Mouse (Mus musculus) ES-Bruce4 (cell line): ENCODE results near the gene Hoxb9. TPM values are rescaled to one million over a fixed set of nuclear protein-coding genes. Genes with fewer than 3 reads are reported as not detected.

Source experiments
- H3K27ac ChIP-seq: 2 replicates; pipeline ENCODE4 v1.5.1; 2012; ENCODE audit warnings: low read length, inconsistent platforms; ENCODE audit not compliant: insufficient read depth
- H3K27me3 ChIP-seq: 2 replicates; pipeline ENCODE4 v1.6.1; 2012; ENCODE audit warnings: mild to moderate bottlenecking, low read length, inconsistent platforms; ENCODE audit not compliant: control insufficient read depth, poor library complexity, insufficient read depth, severe bottlenecking
- H3K36me3 ChIP-seq: 2 replicates; pipeline ENCODE4 v1.6.1; 2012; ENCODE audit warnings: inconsistent platforms, mild to moderate bottlenecking, low read length, moderate library complexity; ENCODE audit not compliant: control insufficient read depth, poor library complexity, insufficient read depth, severe bottlenecking
- H3K4me1 ChIP-seq: one replicate; pipeline ENCODE4 v1.8.1; 2011; ENCODE audit warnings: low read length; ENCODE audit not compliant: control insufficient read depth, insufficient read depth
- H3K4me3 ChIP-seq: 2 replicates; pipeline ENCODE4 v1.5.1; 2011; ENCODE audit warnings: low read depth, mild to moderate bottlenecking, low read length
- H3K9ac ChIP-seq: 2 replicates; pipeline ENCODE4 v1.6.1; 2012; ENCODE audit warnings: low read depth, mild to moderate bottlenecking, inconsistent platforms; ENCODE audit not compliant: poor library complexity, severe bottlenecking
- H3K9me3 ChIP-seq: replicated peaks from 2 replicates; pipeline ENCODE4 v1.6.1; 2012; ENCODE audit warnings: mild to moderate bottlenecking, low read length, inconsistent platforms; ENCODE audit not compliant: control insufficient read depth, poor library complexity, insufficient read depth, severe bottlenecking
- CTCF ChIP-seq: IDR thresholded peaks from one replicate; pipeline ENCODE4 v1.8.1; 2011; ENCODE audit warnings: low read depth, low read length
- EP300 ChIP-seq: IDR thresholded peaks from 2 replicates; pipeline ENCODE4 v1.6.1; 2011; ENCODE audit warnings: low read depth, low read length; ENCODE audit not compliant: insufficient read depth
- POLR2A ChIP-seq: IDR thresholded peaks from one replicate; pipeline ENCODE4 v1.8.1; 2011; ENCODE audit warnings: low read length; ENCODE audit not compliant: insufficient read depth
- polyA plus RNA-seq: library from polyadenylated mRNA; stranded (reverse); fragments of >200 nt; gene quantifications from 2 replicates; pipeline ENCODE4 v1.2.4, GENCODE M21; 2011; ENCODE audit warnings: low read depth; ENCODE audit not compliant: missing spikeins, insufficient read depth, insufficient read length

Hoxb9 gene
- polyA plus RNA-seq, 1 experiment, result 1.5 TPM

- Histone ChIP-seq H3K27ac (no peak overlapping the region), H3K27me3 (peaks cover 61% of the 10 kb centered on the region), H3K9ac (no peak overlapping the region), H3K4me1 (no peaks in the 10 kb centered on the region), H3K36me3 (no peaks in the 10 kb centered on the region), H3K4me3 (no peak overlapping the region), H3K9me3 (no peaks in the 10 kb centered on the region)
- TF ChIP-seq EP300 (no peak), CTCF (no peak), POLR2A (no peak)
These were observed 35.6 kb downstream of the Hoxb9 start for GRCm38 (mm10) chr11:96306908-96307269.

GRCm38 (mm10) chr11:96308763-96309162 lies 37.5 kb downstream of the Hoxb9 start:
- Histone ChIP-seq H3K27ac (no peak overlapping the region), H3K9me3 (no peaks in the 10 kb centered on the region), H3K36me3 (no peaks in the 10 kb centered on the region), H3K9ac (no peak overlapping the region), H3K4me1 (no peaks in the 10 kb centered on the region), H3K27me3 (peaks cover 64% of the 10 kb centered on the region), H3K4me3 (no peak overlapping the region)
- TF ChIP-seq CTCF, result no peak
- TF ChIP-seq POLR2A, result no peak
- TF ChIP-seq EP300, result no peak

GRCm38 (mm10) chr11:96309288-96309687 lies 38.0 kb downstream of the Hoxb9 start:
- Histone ChIP-seq H3K27me3 (peaks cover 64% of the 10 kb centered on the region), H3K36me3 (no peaks in the 10 kb centered on the region), H3K27ac (no peak overlapping the region), H3K9ac (no peak overlapping the region), H3K4me3 (no peak overlapping the region), H3K9me3 (no peaks in the 10 kb centered on the region), H3K4me1 (no peaks in the 10 kb centered on the region)
- no peak for TF ChIP-seq POLR2A
- no peak for TF ChIP-seq CTCF
- no peak for TF ChIP-seq EP300

GRCm38 (mm10) chr11:96310183-96310938 lies 39.1 kb downstream of the Hoxb9 start:
- Histone ChIP-seq H3K27me3 (peaks cover 66% of the 10 kb centered on the region), H3K9me3 (no peaks in the 10 kb centered on the region), H3K9ac (no peak overlapping the region), H3K4me1 (no peaks in the 10 kb centered on the region), H3K4me3 (no peak overlapping the region), H3K27ac (no peak overlapping the region), H3K36me3 (no peaks in the 10 kb centered on the region)
- no peak for TF ChIP-seq POLR2A
- no peak for TF ChIP-seq EP300
- no peak for TF ChIP-seq CTCF

GRCm38 (mm10) chr11:96311097-96311496 lies 39.8 kb downstream of the Hoxb9 start:
- Histone ChIP-seq H3K27me3 (peaks cover 64% of the 10 kb centered on the region), H3K27ac (no peak overlapping the region), H3K9me3 (no peaks in the 10 kb centered on the region), H3K4me1 (no peaks in the 10 kb centered on the region), H3K36me3 (no peaks in the 10 kb centered on the region), H3K4me3 (no peak overlapping the region), H3K9ac (no peak overlapping the region)
- TF ChIP-seq CTCF (no peak), EP300 (no peak), POLR2A (no peak)

- no peaks in the 10 kb centered on the region for H3K4me1 ChIP-seq
These were observed 40.5 kb downstream of the Hoxb9 start for GRCm38 (mm10) chr11:96311520-96312417.

More at GRCm38 (mm10) chr11:96311520-96312417, 40.5 kb downstream of the Hoxb9 start:
- H3K36me3 ChIP-seq, result no peaks in the 10 kb centered on the region
- no peak overlapping the region for H3K27ac ChIP-seq
- H3K27me3 ChIP-seq, result peaks cover 65% of the 10 kb centered on the region
- no peak overlapping the region for H3K4me3 ChIP-seq
- no peak overlapping the region for H3K9ac ChIP-seq
- TF ChIP-seq CTCF (peak; percentile 74), EP300 (no peak), POLR2A (no peak)
- H3K9me3 ChIP-seq, result no peaks in the 10 kb centered on the region
